Mouse (Mus musculus) adrenal gland, adult 8-10 months (tissue): ENCODE measurements around the gene Gm9999. TPM values are rescaled to one million over a fixed set of nuclear protein-coding genes. Genes with fewer than 3 reads are reported as not detected.
"Not testable (repeated sequence)": the region's sequence is repeated elsewhere in the genome, so short reads cannot be mapped to it uniquely, and the experiment has no call there.

Experiments used
- DNase-seq: peaks from one replicate; pipeline ENCODE4 v3.0.0; 2022
- total RNA-seq, 4 experiments: library from RNA; stranded (reverse); gene quantifications; 2 replicates each; pipeline ENCODE4 v1.2.4; 2022

Gene Gm9999
- not detected for total RNA-seq

DNA sequence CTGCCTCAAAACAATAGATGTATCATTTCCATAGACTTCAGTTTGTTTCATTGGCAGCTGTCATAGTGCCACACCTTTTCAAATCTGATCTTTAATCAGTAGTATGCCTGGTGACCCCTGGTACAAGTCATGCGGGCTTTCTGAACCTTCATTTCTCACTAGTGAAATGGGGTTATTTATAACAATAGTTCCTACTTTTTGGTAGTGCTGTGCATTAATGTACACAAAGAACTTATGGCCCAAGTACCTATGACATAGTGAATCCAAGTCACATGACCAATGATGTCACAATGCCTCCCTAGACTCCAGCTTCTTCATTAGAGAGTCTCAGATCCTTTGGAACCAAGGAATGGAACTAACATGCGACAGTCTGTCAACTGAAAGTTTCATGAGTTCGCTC, at the start of gene Gm9999:
Gene Gm9999, plus strand, starts transcription at position 301 of the 400 bp plus-strand sequence.
- DNase-seq: no peak

DNA sequence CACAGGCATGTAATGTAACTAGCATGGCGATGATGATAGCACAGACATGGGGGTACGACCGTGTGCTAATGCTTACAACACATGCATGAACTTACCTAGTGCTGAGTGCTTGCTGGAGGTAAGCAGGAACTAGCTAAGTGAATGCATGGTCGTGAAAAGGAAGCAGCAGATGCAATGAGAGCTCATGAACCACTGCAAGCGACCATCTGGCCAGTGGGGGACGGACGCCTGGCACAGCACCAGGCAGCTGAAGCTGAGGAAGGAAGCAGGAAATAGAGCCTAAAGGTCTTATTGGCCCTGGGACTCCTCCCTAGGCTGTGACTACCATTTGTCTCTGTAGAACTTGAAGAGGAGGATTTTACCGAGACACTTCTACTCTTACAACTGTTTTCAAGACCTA, 48.6 kb upstream of the Gm9999 start:
- DNase-seq: no peak

DNA sequence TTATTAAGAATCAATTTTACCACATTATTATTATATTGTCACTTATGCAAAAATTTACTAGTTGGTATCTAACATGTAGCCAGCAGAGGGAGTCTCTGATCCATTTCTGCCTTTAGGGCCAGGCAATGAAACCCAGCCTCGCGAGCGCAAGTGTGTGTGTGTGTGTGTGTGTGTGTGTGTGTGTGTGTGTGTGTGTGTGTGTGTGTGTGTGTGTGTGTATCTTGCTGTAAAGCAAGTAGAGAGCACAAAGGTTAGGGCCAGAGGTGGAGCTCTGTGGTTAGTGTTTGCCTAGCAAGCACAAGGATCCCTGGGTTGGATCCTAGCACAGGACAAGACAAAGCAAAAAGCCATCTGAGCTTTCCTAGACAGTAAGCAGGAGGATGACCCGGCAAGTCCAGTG, 47.5 kb upstream of the Gm9999 start:
- no peak for DNase-seq

DNA sequence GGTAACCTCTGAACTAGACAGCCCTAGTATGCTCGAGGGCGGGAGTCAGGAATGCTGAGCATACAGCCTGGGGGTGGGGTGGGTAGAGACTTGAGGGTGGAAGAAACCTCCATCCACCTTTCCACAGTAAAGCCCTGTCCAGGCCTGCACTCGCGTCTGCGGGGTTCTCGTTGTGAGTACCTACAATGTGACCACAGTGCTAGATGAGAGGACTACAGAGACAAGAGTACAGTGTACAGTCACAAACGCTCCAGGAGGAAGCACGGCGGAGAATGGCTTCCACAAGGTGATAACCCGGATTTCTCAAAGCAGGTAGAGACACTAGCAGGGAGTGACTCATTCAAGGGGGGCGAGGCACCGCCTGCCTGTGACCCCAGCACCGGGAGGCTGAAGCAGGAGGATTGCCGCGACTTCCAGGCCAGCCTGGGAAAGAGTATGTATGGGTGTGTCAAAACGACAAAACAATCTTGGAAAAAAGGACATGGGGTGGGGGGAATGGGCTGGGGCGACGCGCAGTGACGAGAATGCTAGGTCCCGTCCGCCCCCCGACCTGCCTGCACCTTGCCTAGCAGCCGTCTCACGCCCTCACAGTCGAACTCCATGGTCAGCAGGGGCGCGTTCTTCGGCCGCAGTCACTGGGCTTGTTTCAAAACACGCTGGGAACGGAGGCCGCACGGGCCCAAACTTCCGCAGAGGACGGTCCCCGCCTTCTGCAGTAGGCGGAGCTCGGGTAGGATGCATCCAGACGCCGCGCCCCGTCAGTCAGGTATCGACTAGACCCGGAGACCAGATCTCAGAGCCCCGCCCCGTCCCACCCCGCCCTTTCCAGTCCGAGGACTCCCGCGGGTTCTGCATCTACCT, 25.3 kb upstream of the Gm9999 start, which contains the start of gene Uevld:
Gene Uevld, minus strand, starts transcription at position 697 of the 861 bp plus-strand sequence.
- peak; percentile 93 for DNase-seq

DNA sequence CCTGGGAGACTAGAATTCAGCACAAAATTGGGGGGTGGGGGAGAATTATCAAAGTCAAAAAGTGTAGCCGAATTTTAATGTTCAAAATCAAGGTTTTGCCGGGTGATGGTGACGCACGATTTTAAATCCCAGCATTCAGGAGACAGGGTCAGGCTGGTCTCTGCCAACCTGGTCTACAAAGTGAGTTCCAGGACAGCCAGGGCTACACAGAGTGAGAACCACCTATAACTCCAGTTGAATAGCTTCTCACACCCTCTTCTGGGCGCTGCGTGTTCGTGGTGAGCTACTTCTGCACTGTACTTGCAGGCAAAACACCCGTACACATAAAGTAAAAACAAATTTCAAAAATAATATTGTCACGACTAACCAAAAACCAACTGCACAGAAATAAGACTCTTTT, 24.5 kb upstream of the Gm9999 start:
- DNase-seq: no peak

DNA sequence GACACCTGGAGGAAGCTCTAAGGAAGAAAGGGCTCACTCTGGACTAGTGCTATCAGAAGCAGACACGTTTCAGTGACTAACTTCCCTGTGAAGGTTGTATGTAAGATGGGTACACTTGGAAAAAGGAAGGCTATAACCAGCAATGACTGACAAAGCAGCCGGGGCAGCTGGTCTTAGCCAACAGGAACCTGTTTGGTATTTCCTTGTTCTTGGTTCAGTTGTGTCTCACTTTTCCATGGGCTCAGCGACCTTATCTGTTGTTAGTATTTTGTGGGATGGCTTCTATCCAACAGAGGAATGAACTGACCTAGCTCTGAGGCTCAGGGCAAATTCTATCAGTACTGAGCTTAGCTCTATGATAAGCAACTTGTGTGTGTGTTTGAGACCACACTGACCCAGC, 22.4 kb upstream of the Gm9999 start:
- no peak for DNase-seq

DNA sequence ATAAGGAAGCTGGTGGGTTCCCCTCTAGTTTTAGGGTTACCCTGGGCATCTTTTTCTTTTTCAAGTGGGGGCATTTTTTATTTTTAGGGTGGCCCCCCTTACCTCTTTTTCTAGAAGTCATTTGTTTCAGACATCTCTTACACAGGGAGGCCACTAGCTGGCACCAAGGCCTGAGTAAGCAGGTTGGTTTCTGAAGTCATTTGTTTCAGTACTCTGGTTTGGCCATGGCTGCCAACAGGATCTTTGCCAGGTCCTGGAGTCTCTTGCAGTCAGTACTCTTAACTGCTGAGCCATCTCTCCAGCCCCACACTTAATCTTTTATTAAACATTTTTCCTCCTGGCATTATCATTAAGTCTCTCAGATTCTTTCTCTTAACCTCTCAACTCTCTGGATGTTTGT, 21.2 kb upstream of the Gm9999 start:
- no peak for DNase-seq

DNA sequence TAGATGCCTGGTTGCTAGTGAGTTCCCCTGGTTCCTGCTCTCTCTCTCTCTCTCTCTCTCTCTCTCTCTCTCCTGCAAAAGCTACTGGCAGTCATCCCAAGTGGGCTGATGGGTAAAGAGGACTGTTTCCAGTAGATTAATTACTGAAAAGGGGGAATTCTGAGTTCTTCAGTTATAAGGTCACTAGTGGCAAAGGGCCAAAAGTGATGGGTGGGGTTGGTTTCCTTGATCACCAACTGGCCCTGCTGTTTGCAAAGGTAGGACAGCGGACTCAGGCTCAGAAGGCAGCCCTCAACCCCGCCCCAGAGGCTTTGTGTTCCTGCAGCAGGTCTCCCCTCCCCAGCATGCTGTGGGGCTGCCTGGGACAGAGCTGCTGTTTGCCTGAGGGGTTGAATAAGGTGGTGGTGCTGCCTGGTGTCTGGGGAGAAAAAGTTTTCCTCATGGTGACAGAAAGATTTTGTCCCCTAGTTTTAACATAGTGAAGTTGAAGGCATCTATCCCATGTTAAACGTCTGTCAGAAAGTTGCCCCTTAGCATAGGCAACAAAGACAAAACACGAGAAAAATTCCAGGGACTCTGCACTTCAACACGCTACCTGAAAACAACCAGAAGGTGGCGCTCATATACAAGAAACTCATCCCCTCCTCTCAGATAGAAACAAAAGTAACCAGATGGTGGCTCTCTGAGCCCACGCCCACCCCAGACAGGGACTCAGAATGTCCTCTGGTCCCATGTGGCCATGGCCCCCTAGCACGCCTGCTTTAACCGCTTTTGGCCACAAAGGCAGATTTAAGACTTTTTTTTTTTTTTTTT, 20.4 kb upstream of the Gm9999 start:
- peak; percentile 34 for DNase-seq

DNA sequence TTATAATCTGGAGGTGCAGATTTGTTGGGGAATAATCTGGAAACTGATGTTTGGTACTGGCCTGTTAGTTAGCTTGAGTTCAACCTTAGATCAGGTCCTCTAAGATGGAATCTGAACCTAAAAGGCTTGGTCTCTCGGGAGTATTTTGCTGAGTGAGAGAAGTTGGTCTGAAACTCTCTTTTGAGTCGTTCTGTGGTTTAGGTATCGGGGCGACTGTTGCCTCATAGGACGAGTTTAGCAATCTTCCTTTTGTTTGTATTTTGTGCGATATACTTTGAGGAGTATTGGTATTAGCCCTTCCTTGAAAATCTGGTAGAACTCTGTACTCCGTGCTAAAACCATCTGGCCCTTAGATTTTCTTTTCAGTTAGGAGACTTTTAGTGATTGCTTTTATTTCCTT, 19.3 kb upstream of the Gm9999 start:
- no peak for DNase-seq

DNA sequence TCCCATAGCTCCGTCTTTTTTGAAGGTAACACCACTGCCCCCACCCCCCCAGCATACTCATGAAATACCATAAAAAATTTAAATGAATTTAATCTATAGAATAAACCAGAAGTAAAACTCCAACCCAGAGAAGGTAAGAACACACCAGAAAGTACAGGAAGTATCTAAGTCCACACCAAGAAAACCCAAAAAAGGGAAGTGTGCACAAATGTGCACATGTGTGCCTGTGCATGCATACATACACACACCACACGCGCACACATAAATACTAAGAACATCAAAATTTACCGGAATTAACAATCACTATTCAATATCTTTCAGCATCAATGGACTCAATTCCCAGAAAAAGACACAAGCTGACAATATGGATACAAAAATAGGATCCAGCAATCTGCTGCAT, 13.5 kb upstream of the Gm9999 start:
- DNase-seq: no peak

DNA sequence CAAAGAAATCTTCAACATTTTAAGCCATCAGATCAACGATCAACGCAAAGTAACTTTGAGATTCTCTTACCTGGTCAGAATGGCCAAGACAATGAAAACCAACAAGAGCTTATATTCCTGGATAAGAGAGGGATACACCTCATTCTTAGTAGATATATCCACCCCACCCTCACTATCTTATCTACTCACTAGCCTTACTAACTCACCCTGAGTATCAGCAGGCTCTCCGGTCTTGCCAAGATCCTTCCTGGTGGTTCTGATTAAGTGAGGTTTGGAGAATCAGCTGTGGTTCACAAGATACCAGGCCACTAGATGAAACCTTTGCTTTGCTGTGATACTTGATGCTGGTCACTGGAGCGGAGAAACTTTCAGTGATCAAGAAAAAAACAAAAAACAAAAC, 8.7 kb upstream of the Gm9999 start:
- DNase-seq: no peak

DNA sequence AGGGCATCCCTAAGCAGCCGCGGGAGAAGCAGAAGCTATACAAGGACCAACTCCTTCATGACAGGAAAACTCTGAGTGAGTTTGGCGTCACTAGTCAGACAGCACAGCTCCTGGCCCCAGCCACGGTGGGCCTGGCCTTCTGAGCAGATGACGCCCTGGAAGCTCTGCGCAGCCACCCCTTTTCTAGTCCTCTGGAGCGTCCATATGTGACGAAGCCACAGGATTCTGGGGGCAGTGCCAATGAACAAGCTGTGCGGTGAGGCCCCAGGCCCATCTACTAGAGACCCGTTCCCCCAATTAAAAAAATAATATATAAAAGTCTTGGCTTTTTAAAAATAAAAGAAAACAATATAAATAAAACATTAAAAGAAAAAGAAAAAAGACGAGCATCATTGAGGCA, 7.9 kb upstream of the Gm9999 start:
- DNase-seq: no peak

DNA sequence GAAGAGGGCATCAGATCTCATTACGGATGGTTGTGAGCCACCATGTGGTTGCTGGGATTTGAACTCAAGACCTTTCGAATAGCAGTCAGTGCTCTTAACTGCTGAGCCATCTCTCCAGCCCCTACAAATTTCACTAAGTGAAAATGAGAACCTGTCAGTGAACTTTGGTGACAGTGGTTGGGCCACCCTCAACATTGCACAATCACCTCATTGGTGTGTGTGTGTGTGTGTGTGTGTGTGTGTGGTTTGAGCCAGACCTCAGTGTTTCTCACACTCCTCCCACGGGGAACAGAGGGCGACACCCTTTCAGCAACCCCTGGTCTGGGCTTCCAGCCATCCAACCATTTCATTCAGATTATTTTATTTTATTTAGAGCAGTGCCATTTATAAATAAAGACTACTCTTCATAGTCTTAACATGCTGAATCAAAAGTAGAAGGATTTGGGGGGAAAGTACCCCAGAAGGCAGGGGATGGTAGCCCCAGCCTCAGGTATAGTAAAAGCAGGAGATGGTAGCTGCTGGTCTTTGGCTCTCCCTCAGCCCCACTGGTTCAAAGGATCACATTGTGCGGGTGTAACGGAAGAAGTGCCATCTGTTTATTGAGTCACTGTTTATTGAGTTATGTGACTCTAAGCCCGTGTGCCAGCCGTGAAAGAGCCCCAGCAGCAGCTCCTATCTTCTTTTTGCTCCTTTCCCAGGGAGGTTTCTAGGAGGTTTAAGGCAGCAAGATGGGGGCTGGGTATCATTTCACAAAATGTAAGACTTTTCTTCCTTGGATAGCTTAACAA, 2.5 kb downstream of the Gm9999 start:
- DNase-seq: no peak

DNA sequence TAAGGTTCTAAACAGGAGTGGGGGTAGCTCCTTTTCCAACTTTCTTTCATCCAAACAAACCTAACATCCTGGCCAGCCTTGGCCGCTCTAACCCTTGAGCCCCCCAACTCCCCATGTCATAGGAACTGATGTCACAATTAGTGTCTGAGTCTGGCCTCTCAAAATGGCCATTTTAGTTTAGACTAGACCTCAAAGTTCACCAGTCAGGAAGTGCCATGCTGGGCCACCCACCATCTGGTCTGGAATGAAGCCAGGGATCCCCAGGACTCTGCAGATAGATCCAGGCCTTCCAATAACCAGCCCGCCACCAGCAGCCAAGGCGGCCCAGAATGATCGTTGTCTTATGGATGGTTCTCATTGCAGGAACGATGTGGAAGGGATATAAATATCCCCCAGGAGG, 3.3 kb downstream of the Gm9999 start:
- DNase-seq: no peak

DNA sequence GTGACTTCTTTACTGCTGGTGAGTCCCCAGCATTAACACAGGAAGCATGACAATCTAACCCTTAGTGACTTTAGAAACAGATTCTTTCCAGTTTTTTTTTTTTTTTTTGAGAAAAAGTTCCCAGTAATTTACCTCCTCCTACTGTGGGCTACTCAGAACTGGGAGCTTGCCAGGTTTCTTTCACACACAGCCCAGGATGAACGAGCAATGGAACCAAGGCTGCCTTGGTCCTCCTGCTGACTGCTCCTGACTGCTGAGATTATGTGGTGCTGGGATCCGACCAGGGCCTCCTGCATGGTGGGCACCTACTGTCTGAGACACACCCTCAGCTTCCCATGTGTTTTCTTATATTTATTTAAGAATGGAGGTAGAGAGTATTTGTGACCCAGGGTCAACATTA, 3.7 kb downstream of the Gm9999 start:
- DNase-seq: no peak

DNA sequence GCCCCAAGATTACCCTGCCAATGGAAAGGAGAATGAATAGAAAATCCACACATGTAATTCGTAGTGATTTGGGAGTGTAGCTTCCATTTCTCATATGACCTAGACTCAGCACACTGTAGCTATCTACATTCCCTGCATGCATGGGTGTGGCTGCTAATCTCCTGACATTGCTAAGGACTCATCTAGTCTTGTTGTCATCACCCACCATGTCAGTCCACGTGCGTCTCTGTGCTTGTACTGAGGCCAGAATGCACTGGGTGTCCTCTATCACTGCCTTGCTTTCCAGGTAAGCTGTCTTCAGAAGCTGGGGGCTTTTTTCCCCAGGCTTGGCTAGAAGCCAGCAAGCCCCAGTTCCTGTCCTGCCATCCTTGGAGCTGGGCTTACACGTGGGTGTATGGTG, 6.0 kb downstream of the Gm9999 start:
- not testable (repeated sequence) for DNase-seq

DNA sequence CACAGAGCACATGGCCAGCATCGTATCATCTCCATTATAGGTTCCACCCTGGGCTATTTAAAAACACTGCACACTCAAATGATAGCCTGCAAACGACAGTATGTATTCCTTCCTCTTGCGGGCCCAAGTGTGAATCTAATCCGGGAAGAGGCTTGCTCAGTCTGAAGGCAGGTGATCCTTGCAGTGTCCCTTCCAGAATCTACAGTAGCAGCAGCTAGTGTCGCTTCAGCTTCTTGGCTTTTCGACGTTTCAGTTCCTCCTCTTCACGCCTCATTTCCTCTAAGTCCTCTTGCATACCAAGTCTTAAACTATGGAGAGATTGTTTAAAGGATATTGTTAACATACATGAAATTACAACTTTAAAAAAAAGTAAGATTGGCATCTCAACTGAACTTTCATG, 9.7 kb downstream of the Gm9999 start:
- no peak for DNase-seq

DNA sequence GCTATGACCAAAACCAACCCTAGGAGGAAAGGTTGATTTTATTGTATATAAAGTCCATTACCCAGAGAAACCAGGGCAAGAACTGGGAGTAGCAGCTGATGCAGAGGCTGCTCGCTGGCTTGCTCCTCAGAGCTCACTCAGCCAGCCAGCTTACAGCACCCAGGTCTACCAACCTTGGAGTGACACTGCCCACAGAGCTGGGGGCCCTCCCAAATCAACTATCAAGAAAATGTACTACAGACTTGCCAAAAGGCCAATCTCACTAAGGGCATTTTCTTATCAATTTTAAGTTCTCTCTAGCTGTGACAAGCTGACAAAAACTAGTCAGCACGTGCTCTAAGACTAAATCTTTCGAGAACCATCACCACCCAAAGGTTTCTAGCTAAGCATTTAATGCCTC, 12.2 kb downstream of the Gm9999 start:
- DNase-seq: no peak

DNA sequence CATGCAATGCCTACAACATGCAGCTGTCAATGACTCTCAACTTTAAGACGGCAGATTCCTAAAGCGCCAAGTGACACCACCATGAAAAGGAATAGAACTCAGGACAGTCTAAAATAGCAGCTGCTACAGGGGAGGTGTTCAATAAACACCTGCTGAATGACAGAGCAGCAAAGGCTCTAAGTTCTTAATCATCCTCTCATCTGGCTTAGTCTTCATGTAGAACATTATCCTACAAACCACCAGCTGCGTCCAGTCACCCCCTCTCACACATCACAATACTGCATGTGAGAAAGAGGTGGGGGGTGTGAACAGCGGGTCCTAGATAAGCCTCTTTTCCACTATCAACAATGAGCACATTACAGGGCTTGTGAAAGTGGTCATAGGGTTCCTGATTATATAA, 13.6 kb downstream of the Gm9999 start:
- DNase-seq: no peak

DNA sequence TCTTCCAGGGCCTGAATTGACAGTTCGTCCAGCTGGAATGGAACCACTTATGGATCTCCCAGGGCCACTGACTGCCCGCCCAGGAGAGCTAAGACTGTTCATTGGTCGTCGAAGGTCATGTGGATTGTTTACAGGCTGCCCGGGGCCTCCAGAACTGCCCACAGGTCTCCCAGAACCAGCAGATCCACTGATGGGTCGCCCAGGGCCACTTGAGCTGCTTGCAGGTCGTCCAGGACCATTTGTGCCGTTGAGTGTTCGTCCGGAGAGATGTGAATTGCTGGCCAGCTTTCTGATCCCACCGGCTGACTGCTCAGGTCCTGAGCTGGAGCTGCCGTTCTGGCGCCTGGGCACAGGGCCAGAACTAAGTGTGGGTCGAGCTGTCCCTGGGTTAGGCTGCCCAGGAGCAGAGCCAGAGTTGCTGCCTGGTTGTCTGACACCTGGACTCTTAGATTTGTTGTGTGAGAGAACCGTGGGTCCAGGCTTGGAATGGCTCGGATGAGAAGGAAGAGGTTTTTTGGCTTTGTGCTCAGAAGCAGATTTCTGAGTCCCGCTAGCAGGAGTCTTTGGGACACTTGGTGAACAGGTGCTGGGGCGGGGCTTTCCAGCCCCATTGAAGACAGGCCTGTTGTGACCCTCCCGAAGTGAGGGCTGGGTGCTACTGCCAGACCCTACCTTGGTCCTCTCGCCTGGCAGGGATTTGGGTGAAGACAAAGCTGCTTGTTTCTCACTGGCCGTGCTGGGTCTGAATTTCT, 14.4 kb downstream of the Gm9999 start:
- no peak for DNase-seq

DNA sequence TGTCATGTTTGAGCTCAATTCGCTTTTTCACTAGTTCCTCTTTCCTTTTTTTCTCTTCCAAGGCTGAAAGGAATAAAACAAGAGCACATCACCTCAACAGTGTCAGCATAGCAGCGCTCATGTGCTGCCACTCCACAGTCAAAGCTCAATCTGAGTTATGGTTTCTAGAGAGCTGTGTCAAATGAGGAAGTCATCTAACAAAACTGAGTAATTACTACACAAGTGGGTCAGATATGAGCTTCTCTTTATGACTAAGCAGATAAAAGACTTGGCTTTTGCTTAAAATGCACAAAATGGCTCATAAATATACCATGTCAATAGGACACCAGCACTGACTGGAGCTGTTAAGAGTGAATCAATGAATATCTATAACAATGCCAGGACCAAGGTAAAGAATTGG, 15.6 kb downstream of the Gm9999 start:
- DNase-seq: no peak

DNA sequence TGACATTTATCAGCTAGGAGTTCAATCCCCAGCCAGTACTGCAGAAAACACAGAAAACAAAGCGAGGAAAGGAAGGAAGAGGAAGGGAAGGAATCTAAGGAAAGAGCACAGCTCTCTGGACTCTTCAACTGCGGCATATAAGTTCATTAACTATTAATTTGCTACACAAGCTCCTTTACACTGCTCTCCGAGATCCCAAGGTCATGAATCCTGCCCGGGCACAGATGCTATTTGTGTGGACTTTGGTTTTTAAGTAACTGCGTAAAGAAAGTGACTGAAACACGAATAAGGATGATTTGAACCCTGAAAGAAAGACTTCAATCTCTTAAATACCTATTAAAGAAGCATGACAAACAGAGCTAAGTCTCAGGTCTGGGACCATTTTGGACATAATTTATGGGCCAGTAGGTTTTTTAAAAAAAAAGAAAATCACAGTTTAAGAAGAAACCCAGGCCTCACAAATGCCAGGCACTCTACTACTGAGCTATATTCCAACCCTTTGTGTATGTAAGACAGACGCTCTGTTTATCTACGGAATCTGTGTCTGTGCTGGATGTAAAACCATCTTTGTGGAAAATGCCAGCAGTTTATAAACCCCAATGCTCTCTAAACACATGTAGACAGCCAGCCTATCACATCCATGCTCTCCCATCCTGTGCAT, 16.7 kb downstream of the Gm9999 start:
- DNase-seq: no peak
